Mouse (Mus musculus): Measurements from ENCODE around the gene Tldc1.

Gene Tldc1

GRCm38 (mm10) chr8:119801168-119801567 lies 23.0 kb upstream of the Tldc1 start:
- peak; percentile 55 to 70 for DNase-seq (ENCODE audit: low spot score in 2 of 2)

- DNase-seq (ENCODE audit: low spot score in 2 of 2): peak in 1 of 2 experiments; percentile 81
These were observed 20.7 kb upstream of the Tldc1 start for GRCm38 (mm10) chr8:119798965-119799264.

- DNase-seq (ENCODE audit: low spot score in 2 of 2): peak; percentile 75 to 77
These were observed 20.2 kb upstream of the Tldc1 start for GRCm38 (mm10) chr8:119798170-119798964.

- no peak for DNase-seq (ENCODE audit: low spot score in 2 of 2)
These were observed 17.4 kb upstream of the Tldc1 start for GRCm38 (mm10) chr8:119795651-119796050.

- DNase-seq (ENCODE audit: low spot score in 2 of 2): no peak
These were observed 16.5 kb upstream of the Tldc1 start for GRCm38 (mm10) chr8:119794689-119795088.

GRCm38 (mm10) chr8:119791804-119792704 lies 13.8 kb upstream of the Tldc1 start:
- DNase-seq (ENCODE audit: low spot score in 2 of 2): no peak

GRCm38 (mm10) chr8:119789581-119789980 lies 11.4 kb upstream of the Tldc1 start:
- no peak for DNase-seq (ENCODE audit: low spot score in 2 of 2)

GRCm38 (mm10) chr8:119788607-119789381 lies 10.6 kb upstream of the Tldc1 start:
- no peak for DNase-seq (ENCODE audit: low spot score in 2 of 2)

- no peak for DNase-seq (ENCODE audit: low spot score in 2 of 2)
These were observed 9.1 kb upstream of the Tldc1 start for GRCm38 (mm10) chr8:119787341-119787740.

GRCm38 (mm10) chr8:119786871-119787270 lies 8.7 kb upstream of the Tldc1 start:
- DNase-seq (ENCODE audit: low spot score in 2 of 2): no peak

GRCm38 (mm10) chr8:119785764-119786405 lies 7.7 kb upstream of the Tldc1 start:
- no peak for DNase-seq (ENCODE audit: low spot score in 2 of 2)

- DNase-seq (ENCODE audit: low spot score in 2 of 2): no peak
These were observed 6.5 kb upstream of the Tldc1 start for GRCm38 (mm10) chr8:119784676-119785075.

GRCm38 (mm10) chr8:119784141-119784574 lies 5.9 kb upstream of the Tldc1 start:
- DNase-seq (ENCODE audit: low spot score in 2 of 2): no peak

- DNase-seq (ENCODE audit: low spot score in 2 of 2): no peak
These were observed 5.4 kb upstream of the Tldc1 start for GRCm38 (mm10) chr8:119783579-119783978.

- peak; percentile 59 to 80 for DNase-seq (ENCODE audit: low spot score in 2 of 2)
These were observed 4.5 kb upstream of the Tldc1 start for GRCm38 (mm10) chr8:119782715-119783114.

- DNase-seq (ENCODE audit: low spot score in 2 of 2): no peak
These were observed 3.0 kb upstream of the Tldc1 start for GRCm38 (mm10) chr8:119781086-119781840.

GRCm38 (mm10) chr8:119780402-119781049 lies 2.3 kb upstream of the Tldc1 start:
- DNase-seq (ENCODE audit: low spot score in 2 of 2): no peak

GRCm38 (mm10) chr8:119779013-119779737 lies 959 bp upstream of the Tldc1 start:
- DNase-seq (ENCODE audit: low spot score in 2 of 2): peak; percentile 61 to 78

GRCm38 (mm10) chr8:119777765-119778164 lies 451 bp downstream of the Tldc1 start:
- DNase-seq (ENCODE audit: low spot score in 2 of 2): peak in 1 of 2 experiments; percentile 40

Data from frontal cortex, postnatal 10 days (tissue).